Mouse (Mus musculus) megakaryocyte, embryonic 14.5 days (primary cell): ENCODE measurements around the gene Abcc9.

Experiments
- FLI1 ChIP-seq: IDR thresholded peaks from 2 replicates; pipeline ENCODE4 v1.6.1; 2012; ENCODE audit warnings: low read length, inconsistent platforms, mixed read lengths
- GATA1 ChIP-seq: IDR thresholded peaks from 3 replicates; pipeline ENCODE4 v1.6.1; 2012; ENCODE audit warnings: mixed read lengths, low read length, inconsistent platforms, borderline replicate concordance

DNA sequence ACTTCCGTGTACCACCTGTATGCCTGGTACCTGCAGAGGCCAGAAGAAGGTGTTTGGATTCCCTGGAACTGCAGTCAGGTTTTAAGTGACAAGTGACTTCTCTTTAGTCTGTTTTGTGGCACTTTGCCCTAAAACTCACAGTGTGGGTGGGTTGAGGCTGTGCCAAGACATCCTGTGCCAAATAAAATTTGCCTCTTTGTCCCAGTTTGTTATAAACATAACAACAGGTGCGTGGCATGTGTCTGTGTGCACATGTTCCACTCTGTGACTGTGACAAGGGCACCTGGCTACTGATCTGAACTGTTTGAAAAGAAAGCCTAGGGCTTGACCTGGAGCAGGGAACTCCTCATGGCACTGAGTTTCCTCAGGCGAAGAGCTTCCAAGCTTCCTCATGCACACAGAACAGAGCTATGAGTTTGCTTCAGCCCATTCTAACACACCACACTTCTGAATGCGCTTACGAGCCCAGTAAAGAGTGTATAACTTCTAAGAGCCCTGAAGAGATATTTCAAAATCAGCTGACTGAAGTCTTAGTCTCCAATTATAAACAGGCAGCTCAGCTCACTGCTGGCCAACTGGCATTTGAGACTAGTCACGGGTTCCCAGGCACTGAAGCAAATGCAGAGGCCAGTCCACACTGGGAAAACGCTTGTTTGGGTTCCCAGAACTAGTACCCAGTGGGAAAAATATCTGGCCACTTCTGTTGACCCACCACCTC is 34.3 kb downstream of the Abcc9 start:
- TF ChIP-seq FLI1 (no peak), GATA1 (no peak)
